Mouse (Mus musculus) gastrocnemius, adult 8-10 months (tissue): ENCODE results near the gene Arsa. TPM values are rescaled to one million over a fixed set of nuclear protein-coding genes. Genes with fewer than 3 reads are reported as not detected.

Experiments used
- DNase-seq, 2 experiments: peaks; one replicate each; pipeline ENCODE4 v3.0.0; 2022; ENCODE audit warnings: low spot score in 2 of 2
- total RNA-seq, 4 experiments: library from RNA; stranded (reverse); gene quantifications; 2 replicates each; pipeline ENCODE4 v1.2.4; 2022

Arsa gene
- total RNA-seq, 4 experiments from 2014 or later = 1.7 to 3.9 (median 2.8) TPM

DNA sequence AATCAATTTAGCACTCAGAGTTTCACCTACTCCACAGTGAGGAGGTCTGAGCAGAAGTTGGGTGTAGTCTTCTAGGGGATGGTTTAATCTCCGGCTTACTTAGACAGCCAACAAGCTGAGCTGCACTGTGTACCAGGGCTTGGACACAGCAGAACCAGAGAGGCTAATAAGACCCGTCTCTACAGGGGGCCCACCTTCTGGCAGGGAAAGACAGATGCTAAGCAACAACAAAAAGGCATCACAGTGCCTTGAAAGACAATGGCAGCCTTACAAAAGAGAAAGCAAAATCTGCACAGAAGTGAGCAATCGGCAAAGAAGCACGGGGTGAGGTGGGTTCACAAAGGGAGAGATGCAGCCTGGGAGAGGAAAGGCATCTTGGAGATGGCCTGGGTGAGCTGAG lies 18.9 kb upstream of the Arsa start:
- no peak for DNase-seq

- no peak for DNase-seq
Measured at GRCm38 (mm10) chr15:89494970-89495369, 17.7 kb upstream of the Arsa start.

GRCm38 (mm10) chr15:89488611-89489117 lies 11.4 kb upstream of the Arsa start:
- no peak for DNase-seq

GRCm38 (mm10) chr15:89488182-89488581 lies 11.0 kb upstream of the Arsa start:
- no peak for DNase-seq

DNA sequence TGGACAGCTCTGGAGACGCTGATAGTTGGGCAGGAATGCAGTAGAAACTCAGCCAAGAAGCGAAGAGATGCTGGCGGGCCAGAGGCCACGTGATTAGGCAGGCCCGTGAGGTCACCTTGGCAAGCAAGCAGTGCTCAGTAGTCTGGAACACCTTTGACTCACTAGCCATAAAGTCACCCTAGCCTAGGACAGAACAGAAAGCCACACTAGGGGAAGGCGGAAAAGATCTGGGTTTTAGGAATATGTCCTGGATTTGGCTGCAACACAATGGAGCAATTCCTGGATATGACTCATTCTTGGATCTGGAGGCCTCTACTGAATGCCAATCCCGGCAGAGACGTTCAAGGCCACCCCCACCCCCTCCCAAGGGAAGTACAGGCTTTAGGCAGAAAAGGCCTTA lies 3.4 kb upstream of the Arsa start:
- peak; percentile 39 to 56 for DNase-seq

GRCm38 (mm10) chr15:89478622-89479021 lies 1.4 kb upstream of the Arsa start:
- DNase-seq = no peak

DNA sequence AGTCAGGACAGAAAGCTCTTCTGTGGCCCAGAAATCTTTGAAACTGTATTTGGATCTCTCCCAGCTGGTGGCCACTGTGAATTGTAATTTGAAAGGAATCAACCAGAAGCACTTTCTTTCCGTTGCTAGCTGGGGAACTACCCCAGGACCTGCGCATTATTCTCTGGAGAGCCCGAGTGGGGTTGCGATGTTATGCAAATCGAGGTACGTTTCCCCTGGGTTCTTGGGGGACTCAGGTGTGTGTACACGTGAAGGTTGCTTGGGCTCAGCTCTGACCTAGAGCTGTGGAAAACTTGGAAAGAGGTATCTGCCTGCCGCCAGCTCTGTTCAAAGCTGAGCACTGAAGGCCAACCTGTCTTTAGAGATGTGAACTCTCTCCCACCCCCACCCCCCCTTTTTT lies 581 bp upstream of the Arsa start:
- DNase-seq = no peak

- DNase-seq = no peak
Measured at GRCm38 (mm10) chr15:89476475-89476815, 780 bp downstream of the Arsa start.

GRCm38 (mm10) chr15:89475611-89476474 lies 1.4 kb downstream of the Arsa start:
- DNase-seq = peak; percentile 92

GRCm38 (mm10) chr15:89475293-89475600 lies 2.0 kb downstream of the Arsa start:
- DNase-seq = no peak

GRCm38 (mm10) chr15:89474596-89475292 lies 2.5 kb downstream of the Arsa start:
- DNase-seq = no peak

DNA sequence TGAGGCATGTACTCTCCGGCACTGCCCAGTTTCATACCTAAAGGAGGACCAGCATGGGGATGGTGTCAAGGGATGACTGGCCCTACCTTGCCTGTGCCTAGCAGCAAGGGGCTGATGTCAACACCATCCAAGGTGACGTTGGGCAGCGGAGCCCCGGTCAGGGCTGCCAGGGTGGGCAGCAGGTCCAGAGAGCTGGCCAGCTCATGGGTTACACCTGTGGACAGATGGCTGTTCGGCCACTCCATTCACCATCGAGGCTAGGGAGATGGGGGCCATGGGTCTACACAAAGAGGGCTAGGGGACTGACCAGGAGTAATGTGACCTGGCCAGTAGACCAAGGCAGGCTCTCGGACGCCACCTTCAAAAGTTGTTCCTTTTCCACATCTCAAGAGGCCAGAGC lies 3.3 kb downstream of the Arsa start:
- DNase-seq = no peak

GRCm38 (mm10) chr15:89473370-89473769 lies 3.9 kb downstream of the Arsa start:
- no peak for DNase-seq

- DNase-seq = no peak
Measured at GRCm38 (mm10) chr15:89471476-89471875, 5.7 kb downstream of the Arsa start.

DNA sequence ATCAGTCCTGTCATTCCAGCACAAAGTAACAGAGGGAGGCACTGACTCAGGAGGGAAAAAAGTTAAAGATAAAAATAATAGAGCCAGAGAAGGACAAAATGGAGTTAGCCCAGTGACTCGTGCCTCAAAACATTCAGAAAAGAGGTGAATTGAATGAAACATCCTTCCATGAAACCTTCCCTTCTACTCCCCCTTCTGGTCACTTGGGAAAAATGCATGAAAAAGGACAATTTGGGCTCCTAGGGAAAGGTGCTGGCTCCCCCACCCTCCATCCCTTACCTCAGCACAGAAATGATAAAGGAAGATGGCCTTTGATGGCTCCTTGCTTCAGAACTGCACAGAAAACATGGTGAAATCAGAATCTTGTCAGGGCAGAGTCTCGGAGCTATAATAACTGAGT lies 8.6 kb downstream of the Arsa start:
- no peak for DNase-seq

DNA sequence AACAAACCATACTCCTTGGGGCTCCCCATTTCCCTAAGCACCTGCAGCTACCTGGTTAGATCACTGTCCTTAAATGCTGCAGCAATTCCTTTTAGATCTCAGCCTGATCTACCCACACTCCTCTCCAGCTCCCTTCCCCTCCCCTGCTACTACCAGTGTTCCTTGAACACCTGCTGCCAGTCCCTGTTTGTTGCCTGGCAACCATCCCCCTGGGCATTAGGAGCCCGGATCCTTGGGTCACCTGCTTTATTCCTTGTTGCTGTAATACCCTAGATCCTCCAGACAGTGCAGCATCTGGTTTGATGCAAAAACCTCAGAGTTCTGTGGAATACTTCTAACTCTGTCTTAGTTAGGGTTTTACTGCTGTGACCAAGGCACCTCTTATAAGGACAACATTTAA lies 12.2 kb downstream of the Arsa start:
- no peak for DNase-seq

DNA sequence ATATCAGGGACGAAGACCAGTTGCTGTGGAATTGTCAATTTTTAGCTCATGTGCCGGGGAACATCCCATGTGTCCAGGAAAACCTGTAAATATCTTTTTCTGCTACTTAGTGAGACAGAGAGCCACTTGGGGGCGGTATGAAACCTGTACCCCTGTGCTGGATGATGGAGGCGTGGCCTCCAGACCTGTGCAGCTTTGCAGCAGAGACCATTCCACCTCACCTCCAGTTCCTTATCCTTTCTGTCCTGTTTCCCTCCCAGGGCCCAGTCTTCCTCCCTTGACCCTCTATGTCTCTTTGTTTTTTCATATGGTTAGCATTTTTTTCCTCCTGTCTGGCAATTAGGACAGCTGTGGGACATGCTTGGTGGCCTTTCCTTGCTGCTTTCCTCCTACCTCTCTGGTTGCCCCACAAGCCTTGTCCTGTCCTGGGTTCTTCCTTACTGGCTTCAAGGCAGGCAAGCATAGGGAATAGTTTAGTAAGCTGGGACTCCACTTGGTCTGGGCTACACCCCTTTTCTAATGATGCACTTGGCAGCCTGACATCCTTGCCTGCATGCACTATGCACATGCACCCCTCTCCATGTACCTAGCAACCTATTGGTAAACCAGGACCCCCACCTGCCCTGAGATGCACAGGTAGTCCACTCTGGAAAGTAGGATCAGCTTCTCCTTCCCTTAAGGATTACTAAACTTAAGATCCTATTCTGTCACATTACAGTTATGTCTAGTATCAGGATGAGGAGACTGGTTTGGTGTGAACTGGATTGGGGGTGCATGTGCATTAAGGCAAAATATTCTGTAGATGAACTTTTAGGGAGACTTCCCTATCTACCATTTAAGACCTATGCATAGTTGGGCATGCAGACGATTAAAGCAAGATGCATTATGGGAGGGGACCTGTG lies 13.6 kb downstream of the Arsa start:
- DNase-seq = no peak

GRCm38 (mm10) chr15:89462176-89462575 lies 15.0 kb downstream of the Arsa start:
- no peak for DNase-seq

- no peak for DNase-seq
Measured at GRCm38 (mm10) chr15:89461321-89461720, 15.9 kb downstream of the Arsa start.

- no peak for DNase-seq
Measured at GRCm38 (mm10) chr15:89460298-89460697, 16.9 kb downstream of the Arsa start.

- no peak for DNase-seq
Measured at GRCm38 (mm10) chr15:89459821-89460220, 17.4 kb downstream of the Arsa start.

DNA sequence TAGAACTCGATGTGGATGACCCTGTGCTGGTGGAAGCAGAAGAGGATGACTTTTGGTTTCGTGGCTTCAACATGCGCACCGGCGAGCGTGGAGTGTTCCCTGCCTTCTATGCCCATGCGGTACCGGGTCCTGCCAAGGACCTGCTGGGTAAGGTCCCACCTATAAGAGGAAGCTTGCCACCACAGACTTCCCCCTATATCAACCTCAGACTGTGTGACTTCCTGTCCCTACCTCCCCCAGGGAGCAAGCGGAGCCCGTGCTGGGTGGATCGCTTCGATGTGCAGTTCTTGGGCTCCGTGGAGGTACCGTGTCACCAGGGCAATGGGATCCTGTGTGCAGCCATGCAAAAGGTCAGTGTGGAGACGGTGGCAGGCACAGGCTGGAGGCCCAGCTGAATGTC lies 18.3 kb downstream of the Arsa start:
- DNase-seq = no peak
